Mouse (Mus musculus) MEL (cell line): ENCODE data around the gene Anapc15-ps. TPM values are rescaled to one million over a fixed set of nuclear protein-coding genes. Genes with fewer than 3 reads are reported as not detected.

Experiments
- DNase-seq: peaks from one replicate; pipeline ENCODE4 v3.0.0; 2011; ENCODE audit warnings: low read depth, low spot score
- H3K27ac ChIP-seq: 2 replicates; pipeline ENCODE4 v1.5.1; 2012; ENCODE audit warnings: low read depth, mild to moderate bottlenecking, control low read depth, low read length, moderate library complexity; ENCODE audit not compliant: control insufficient read depth
- H3K27me3 ChIP-seq, 2 experiments: fragments of 150-350 bp in 1 of 2; sonication (generic) in 1 of 2; 2 replicates each; pipeline ENCODE4 v1.6.1; 2012; ENCODE audit warnings: low read length in 2 of 2, mild to moderate bottlenecking in 2 of 2, improper control_type of control experiment in 1 of 2, moderate library complexity in 1 of 2; ENCODE audit not compliant: insufficient read depth in 2 of 2, control insufficient read depth in 1 of 2
- H3K36me3 ChIP-seq, 2 experiments: 2 replicates each; pipeline ENCODE4 v1.6.1; 2012 to 2014; ENCODE audit warnings: low read length in 2 of 2, improper control_type of control experiment in 1 of 2, inconsistent platforms in 1 of 2, mild to moderate bottlenecking in 1 of 2; ENCODE audit not compliant: insufficient read depth in 2 of 2, control insufficient read depth in 1 of 2
- H3K4me1 ChIP-seq, 2 experiments: fragments of 150-350 bp in 1 of 2; sonication (generic) in 1 of 2; 2 replicates each; pipeline ENCODE4 v1.6.1; 2012; ENCODE audit warnings: low read length in 2 of 2, improper control_type of control experiment in 1 of 2, mild to moderate bottlenecking in 1 of 2; ENCODE audit not compliant: insufficient read depth in 2 of 2, control insufficient read depth in 1 of 2
- H3K4me3 ChIP-seq, 2 experiments: fragments of 150-350 bp in 1 of 2; sonication (generic) in 1 of 2; 2 replicates each; pipeline ENCODE4 v1.5.1; 2012; ENCODE audit warnings: low read depth in 2 of 2, low read length in 2 of 2, mild to moderate bottlenecking in 2 of 2, moderate library complexity in 2 of 2, control low read depth in 1 of 2, improper control_type of control experiment in 1 of 2; ENCODE audit not compliant: control insufficient read depth in 1 of 2, insufficient read depth in 1 of 2
- H3K79me2 ChIP-seq: 2 replicates; pipeline ENCODE4 v1.6.1; 2012; ENCODE audit warnings: mild to moderate bottlenecking, low read length, moderate library complexity; ENCODE audit not compliant: control insufficient read depth, poor library complexity, insufficient read depth
- H3K9ac ChIP-seq: 2 replicates; pipeline ENCODE4 v1.6.1; 2012; ENCODE audit warnings: low read depth, mild to moderate bottlenecking, control low read depth, low read length, moderate library complexity; ENCODE audit not compliant: control insufficient read depth, poor library complexity, severe bottlenecking
- H3K9me3 ChIP-seq: fragments of 150-350 bp; sonication (generic); replicated peaks from 2 replicates; pipeline ENCODE4 v1.6.1; 2012; ENCODE audit warnings: mild to moderate bottlenecking, low read length, improper control_type of control experiment, moderate library complexity; ENCODE audit not compliant: insufficient read depth
- ELF1 ChIP-seq: IDR thresholded peaks from 2 replicates; pipeline ENCODE4 v1.6.1; 2014; ENCODE audit warnings: low read depth, mild to moderate bottlenecking, inconsistent platforms, low read length, improper control_type of control experiment, moderate library complexity
- GABPA ChIP-seq: IDR thresholded peaks from 2 replicates; pipeline ENCODE4 v1.6.1; 2012; ENCODE audit warnings: low read depth, mild to moderate bottlenecking, inconsistent platforms, low read length, improper control_type of control experiment, moderate library complexity
- JUND ChIP-seq: IDR thresholded peaks from 2 replicates; pipeline ENCODE4 v1.6.1; 2011; ENCODE audit warnings: low read depth, mild to moderate bottlenecking, improper control_type of control experiment, low read length
- KAT2A ChIP-seq: conservative IDR thresholded peaks from 2 replicates; pipeline ENCODE4 v1.6.1; 2012; ENCODE audit warnings: low read depth, low read length, improper control_type of control experiment, inconsistent platforms
- MAFK ChIP-seq: IDR thresholded peaks from 2 replicates; pipeline ENCODE4 v1.6.1; 2011; ENCODE audit warnings: low read depth, mild to moderate bottlenecking, low read length, improper control_type of control experiment, borderline replicate concordance
- MAX ChIP-seq: IDR thresholded peaks from 2 replicates; pipeline ENCODE4 v1.6.1; 2011; ENCODE audit warnings: low read length, improper control_type of control experiment
- MEF2A ChIP-seq: IDR thresholded peaks from 2 replicates; pipeline ENCODE4 v1.6.1; 2014; ENCODE audit warnings: low read depth, mild to moderate bottlenecking, inconsistent platforms, low read length, improper control_type of control experiment; ENCODE audit not compliant: poor library complexity, insufficient replicate concordance, severe bottlenecking; ENCODE audit errors: extremely low read depth
- NELFE ChIP-seq: IDR thresholded peaks from 2 replicates; pipeline ENCODE4 v1.6.1; 2011; ENCODE audit warnings: low read depth, low read length, improper control_type of control experiment
- POLR2AphosphoS2 ChIP-seq: IDR thresholded peaks from 2 replicates; pipeline ENCODE4 v1.6.1; 2011; ENCODE audit warnings: low read length, improper control_type of control experiment
- POLR2AphosphoS5 ChIP-seq: IDR thresholded peaks from 2 replicates; pipeline ENCODE4 v1.6.1; 2012; ENCODE audit warnings: low read depth, borderline replicate concordance, mild to moderate bottlenecking, inconsistent platforms, low read length, moderate library complexity, mixed read lengths
- RCOR1 ChIP-seq: IDR thresholded peaks from 2 replicates; pipeline ENCODE4 v1.6.1; 2012; ENCODE audit warnings: low read depth, mild to moderate bottlenecking, inconsistent platforms, low read length, improper control_type of control experiment
- UBTF ChIP-seq: IDR thresholded peaks from 2 replicates; pipeline ENCODE4 v1.6.1; 2012; ENCODE audit warnings: low read depth, mild to moderate bottlenecking, inconsistent platforms, low read length, improper control_type of control experiment, moderate library complexity, borderline replicate concordance; ENCODE audit not compliant: insufficient read depth
- USF1 ChIP-seq: IDR thresholded peaks from 2 replicates; pipeline ENCODE4 v1.6.1; 2014; ENCODE audit warnings: low read depth, mild to moderate bottlenecking, inconsistent platforms, low read length, improper control_type of control experiment, moderate library complexity
- USF2 ChIP-seq, 2 experiments: IDR thresholded peaks; 2 replicates each; pipeline ENCODE4 v1.6.1; 2011 to 2012; ENCODE audit warnings: improper control_type of control experiment in 2 of 2, low read length in 2 of 2, borderline replicate concordance in 1 of 2, inconsistent platforms in 1 of 2, low read depth in 1 of 2, mild to moderate bottlenecking in 1 of 2; ENCODE audit not compliant: insufficient read depth in 1 of 2
- ZC3H11A ChIP-seq: IDR thresholded peaks from 2 replicates; pipeline ENCODE4 v1.6.1; 2012; ENCODE audit warnings: low read depth, mild to moderate bottlenecking, inconsistent platforms, low read length, improper control_type of control experiment
- ZKSCAN1 ChIP-seq: IDR thresholded peaks from 2 replicates; pipeline ENCODE4 v1.6.1; 2012; ENCODE audit warnings: low read depth, mild to moderate bottlenecking, inconsistent platforms, low read length, improper control_type of control experiment, moderate library complexity
- polyA plus RNA-seq, 2 experiments: library from polyadenylated mRNA; stranded (reverse) in 1 of 2; unstranded in 1 of 2; fragments of >175 nt in 1 of 2; fragments of >200 nt in 1 of 2; gene quantifications; 2 replicates each; pipeline versions ENCODE4 v1.2.1 to v1.2.4; 2012; ENCODE audit warnings: low replicate concordance in 2 of 2, low read depth in 1 of 2; ENCODE audit not compliant: insufficient read length in 2 of 2, insufficient read depth in 1 of 2, missing spikeins in 1 of 2
- total RNA-seq: library from RNA; depleted of rRNA; stranded (reverse); fragments of 300-350 nt; gene quantifications from 2 replicates; pipeline ENCODE4 v1.2.3, GENCODE M21; 2012

Gene Anapc15-ps
- total and polyA plus RNA-seq, 3 experiments, result 0.31 TPM; not detected in 2

GRCm38 (mm10) chr10:95667371-95668030 is 5.8 kb downstream of the Anapc15-ps start (continued):
- TF ChIP-seq USF2 (IDR thresholded peaks at IDR 0.05; ENCODE audit: borderline replicate concordance in 1 of 2, insufficient read depth in 1 of 2, low read depth in 1 of 2, low read length in 2 of 2) (no peak), NELFE (no peak)

- H3K9me3 ChIP-seq, result no peaks in the 10 kb centered on the region
- H3K27ac ChIP-seq, result no peak overlapping the region
- DNase-seq, result no peak
- no peaks in the 10 kb centered on the region for H3K79me2 ChIP-seq
- H3K4me3 ChIP-seq, result no peak overlapping the region
- H3K36me3 ChIP-seq, result no peaks in the 10 kb centered on the region
- H3K9ac ChIP-seq, result no peak overlapping the region
- peaks cover 0 to 1% of the 10 kb centered on the region in 2 experiments; a peak in 2 of 4 replicates for H3K27me3 ChIP-seq
- no peaks in the 10 kb centered on the region for H3K4me1 ChIP-seq
- TF ChIP-seq UBTF, result no peak
- TF ChIP-seq, all 39 proteins: peak for 0
Measured at GRCm38 (mm10) chr10:95666791-95667190, 6.5 kb downstream of the Anapc15-ps start.

- Histone ChIP-seq H3K4me1 (no peaks in the 10 kb centered on the region), H3K9ac (no peak overlapping the region), H3K4me3 (no peak overlapping the region), H3K27ac (no peak overlapping the region), H3K79me2 (no peaks in the 10 kb centered on the region), H3K36me3 (no peaks in the 10 kb centered on the region), H3K27me3 (peaks cover 0 to 1% of the 10 kb centered on the region in 2 experiments; a peak in 2 of 4 replicates), H3K9me3 (no peaks in the 10 kb centered on the region)
- no peak for DNase-seq
- TF ChIP-seq USF1, result no peak
- TF ChIP-seq ELF1, result no peak
- no peak for TF ChIP-seq USF2 (IDR thresholded peaks at IDR 0.05; ENCODE audit: borderline replicate concordance in 1 of 2, insufficient read depth in 1 of 2, low read depth in 1 of 2, low read length in 2 of 2)
- no peak for TF ChIP-seq UBTF
- TF ChIP-seq RCOR1, result no peak
- TF ChIP-seq MAX, result no peak
- no peak for TF ChIP-seq POLR2AphosphoS5
- no peak for TF ChIP-seq MAFK
- TF ChIP-seq POLR2AphosphoS2, result no peak
- no peak for TF ChIP-seq ZKSCAN1
- no peak for TF ChIP-seq MEF2A
- TF ChIP-seq JUND, result no peak
- no peak for TF ChIP-seq ZC3H11A
- TF ChIP-seq KAT2A, result no peak
- TF ChIP-seq GABPA, result no peak
Measured at GRCm38 (mm10) chr10:95665426-95665990, 7.7 kb downstream of the Anapc15-ps start.
